Mouse (Mus musculus) myocyte (in vitro differentiated cells): ENCODE measurements around the gene Ndufab1. TPM values are rescaled to one million over a fixed set of nuclear protein-coding genes. Genes with fewer than 3 reads are reported as not detected.

Experiments used
- H3K27me3 ChIP-seq: one replicate; pipeline ENCODE4 v1.6.1; 2011; ENCODE audit not compliant: control insufficient read depth, insufficient read depth, insufficient read length
- H3K36me3 ChIP-seq: one replicate; pipeline ENCODE4 v1.6.1; 2011; ENCODE audit not compliant: control insufficient read depth, insufficient read depth
- H3K4me2 ChIP-seq: one replicate; pipeline ENCODE4 v1.6.1; 2011; ENCODE audit warnings: low read depth, control low read depth
- H3K4me3 ChIP-seq: one replicate; pipeline ENCODE4 v1.5.1; 2011; ENCODE audit warnings: mild to moderate bottlenecking, control low read depth, moderate library complexity
- H3K79me2 ChIP-seq: one replicate; pipeline ENCODE4 v1.6.1; 2011; ENCODE audit not compliant: control insufficient read depth, insufficient read depth
- H3ac ChIP-seq: one replicate; pipeline ENCODE4 v1.6.1; 2011; ENCODE audit not compliant: control insufficient read depth, insufficient read length
- CEBPB ChIP-seq: IDR thresholded peaks from 2 replicates; pipeline ENCODE4 v1.6.1; 2011; ENCODE audit warnings: mild to moderate bottlenecking, moderate library complexity; ENCODE audit not compliant: poor library complexity, insufficient read depth, severe bottlenecking
- E2F4 ChIP-seq: IDR thresholded peaks from one replicate; pipeline ENCODE4 v1.6.1; 2011; ENCODE audit warnings: mild to moderate bottlenecking, control low read depth, moderate library complexity; ENCODE audit not compliant: insufficient read depth
- MAX ChIP-seq: IDR thresholded peaks from one replicate; pipeline ENCODE4 v1.6.1; 2011; ENCODE audit warnings: low read depth, mild to moderate bottlenecking, control low read depth
- MYOD1 ChIP-seq, 3 experiments: IDR thresholded peaks; one replicate each; pipeline ENCODE4 v1.6.1; 2011; ENCODE audit warnings: control low read depth in 2 of 3, low read depth in 2 of 3, mild to moderate bottlenecking in 2 of 3, moderate library complexity in 1 of 3; ENCODE audit not compliant: insufficient read length in 2 of 3, control insufficient read depth in 1 of 3
- MYOG ChIP-seq, 3 experiments: IDR thresholded peaks; one replicate each; pipeline ENCODE4 v1.6.1; 2011; ENCODE audit warnings: control low read depth in 2 of 3, low read depth in 2 of 3, mild to moderate bottlenecking in 2 of 3; ENCODE audit not compliant: insufficient read length in 2 of 3, control insufficient read depth in 1 of 3, insufficient read depth in 1 of 3
- POLR2A ChIP-seq: IDR thresholded peaks from one replicate; pipeline ENCODE4 v1.6.1; 2011; ENCODE audit warnings: low read depth, mild to moderate bottlenecking, control low read depth, moderate library complexity; ENCODE audit not compliant: insufficient read length
- POLR2AphosphoS2 ChIP-seq: IDR thresholded peaks from one replicate; pipeline ENCODE4 v1.6.1; 2011; ENCODE audit warnings: low read depth, control low read depth; ENCODE audit not compliant: insufficient read length
- REST ChIP-seq: IDR thresholded peaks from one replicate; pipeline ENCODE4 v1.6.1; 2011; ENCODE audit warnings: mild to moderate bottlenecking, control low read depth, moderate library complexity; ENCODE audit not compliant: insufficient read depth, insufficient read length
- SRF ChIP-seq: IDR thresholded peaks from one replicate; pipeline ENCODE4 v1.6.1; 2011; ENCODE audit warnings: low read depth; ENCODE audit not compliant: control insufficient read depth, insufficient read length
- TCF12 ChIP-seq: IDR thresholded peaks from one replicate; pipeline ENCODE4 v1.6.1; 2011; ENCODE audit warnings: mild to moderate bottlenecking, control low read depth; ENCODE audit not compliant: poor library complexity, insufficient read depth, severe bottlenecking
- TCF3 ChIP-seq: IDR thresholded peaks from one replicate; pipeline ENCODE4 v1.6.1; 2011; ENCODE audit warnings: low read depth, control low read depth; ENCODE audit not compliant: insufficient read length
- USF1 ChIP-seq: IDR thresholded peaks from one replicate; pipeline ENCODE4 v1.6.1; 2011; ENCODE audit warnings: low read depth, mild to moderate bottlenecking, control low read depth, moderate library complexity
- polyA plus RNA-seq: library from polyadenylated mRNA; unstranded; fragments of >200 nt; fragmentation: generic; extraction: Trizol; gene quantifications from one replicate; pipeline ENCODE4 v1.2.1, GENCODE M21; 2012; ENCODE audit warnings: missing spikeins

Ndufab1 gene
- polyA plus RNA-seq, 1 experiment, result 729 TPM

- H3K27me3 ChIP-seq, result no peaks in the 10 kb centered on the region
- H3K79me2 ChIP-seq, result no peaks in the 10 kb centered on the region
- TF ChIP-seq REST (no peak), MYOD1 (IDR thresholded peaks at IDR 0.05; ENCODE audit: control insufficient read depth in 1 of 3, insufficient read length in 2 of 3, low read depth in 2 of 3) (peak in 1 of 3 experiments; percentile 8)
- no peak overlapping the region for H3K4me3 ChIP-seq
- H3K36me3 ChIP-seq, result peaks cover 7% of the 10 kb centered on the region
- no peak overlapping the region for H3K4me2 ChIP-seq
- H3ac ChIP-seq, result no peak overlapping the region
Observed at GRCm38 (mm10) chr7:122045181-122045634, 56.5 kb downstream of the Ndufab1 start.

GRCm38 (mm10) chr7:122044106-122044505 lies 57.6 kb downstream of the Ndufab1 start:
- no peaks in the 10 kb centered on the region for H3K27me3 ChIP-seq
- H3K79me2 ChIP-seq, result no peaks in the 10 kb centered on the region
- H3K4me2 ChIP-seq, result no peak overlapping the region
- TF ChIP-seq POLR2AphosphoS2 (no peak), MYOG (IDR thresholded peaks at IDR 0.05; ENCODE audit: control insufficient read depth in 1 of 3, insufficient read depth in 1 of 3, insufficient read length in 2 of 3, low read depth in 2 of 3) (no peak), POLR2A (no peak), TCF3 (no peak), MAX (no peak), CEBPB (no peak), SRF (no peak), E2F4 (no peak), REST (no peak), MYOD1 (IDR thresholded peaks at IDR 0.05; ENCODE audit: control insufficient read depth in 1 of 3, insufficient read length in 2 of 3, low read depth in 2 of 3) (no peak), USF1 (no peak), TCF12 (no peak)
- peaks cover 7% of the 10 kb centered on the region for H3K36me3 ChIP-seq
- H3ac ChIP-seq, result no peak overlapping the region
- H3K4me3 ChIP-seq, result no peak overlapping the region

Other genes starting within 250 kb of the Ndufab1 start
- not detected for gene Scnn1b, start 236.8 kb downstream of the Ndufab1 start, polyA plus RNA-seq
- 15.2 TPM for gene Cog7, start 120.2 kb downstream of the Ndufab1 start, polyA plus RNA-seq
- 63.9 TPM for gene Gga2, start 80.7 kb downstream of the Ndufab1 start, polyA plus RNA-seq
- 19.9 TPM for gene Ubfd1, start 34.7 kb downstream of the Ndufab1 start, polyA plus RNA-seq
- 10.8 TPM for gene Ears2, start 34.6 kb downstream of the Ndufab1 start, polyA plus RNA-seq
- gene Palb2, start 31.1 kb upstream of the Ndufab1 start, polyA plus RNA-seq, result 0.48 TPM
- 53.3 TPM for gene Dctn5, start 31.2 kb upstream of the Ndufab1 start, polyA plus RNA-seq
- gene Plk1, start 57.6 kb upstream of the Ndufab1 start, polyA plus RNA-seq, result 57.8 TPM
- gene Ern2, start 84.3 kb upstream of the Ndufab1 start, polyA plus RNA-seq, result not detected
- gene Chp2, start 117.6 kb upstream of the Ndufab1 start, polyA plus RNA-seq, result not detected
- gene Prkcb, start 186.9 kb upstream of the Ndufab1 start, polyA plus RNA-seq, result 2.2 TPM